Mouse (Mus musculus): Measurements from ENCODE around the gene Ipo13.

- TF ChIP-seq POLR2A (IDR thresholded peaks at IDR 0.05; ENCODE audit: low read depth, low read length) (no peak), CTCF (conservative IDR thresholded peaks at IDR 0.05; ENCODE audit: insufficient read depth, insufficient read length, low read depth, low read length) (no peak)
Measured at GRCm38 (mm10) chr4:117885093-117885492, 29.7 kb downstream of the Ipo13 start.
